Mouse (Mus musculus): ENCODE results near the gene Crtc2. TPM values are rescaled to one million over a fixed set of nuclear protein-coding genes. Genes with fewer than 3 reads are reported as not detected.
A peak's percentile ranks its signal among the peaks of the same experiment; 100 is the strongest.

Crtc2 gene
- total RNA-seq (2021), result 10 to 100 TPM; 26.4 to 31.2 TPM

- peak; percentile 97 for DNase-seq (ENCODE audit: extremely low spot score in 1 of 2, low spot score in 2 of 2)
- intact Hi-C loops (cut with DNase I), result no loop called here
Measured at GRCm38 (mm10) chr3:90253653-90254418, at the start of gene Crtc2. Gene Crtc2 (plus strand): TSS chr3:90254163.

- no peak for DNase-seq (ENCODE audit: extremely low spot score in 1 of 2, low spot score in 2 of 2)
- intact Hi-C loops (cut with DNase I), result no loop called here
Measured at GRCm38 (mm10) chr3:90204582-90204981, 49.4 kb upstream of the Crtc2 start.

GRCm38 (mm10) chr3:90208662-90209061 is 45.3 kb upstream of the Crtc2 start:
- DNase-seq (ENCODE audit: extremely low spot score in 1 of 2, low spot score in 2 of 2), result no peak
- intact Hi-C loops (cut with DNase I), result no loop called here

- DNase-seq (ENCODE audit: extremely low spot score in 1 of 2, low spot score in 2 of 2), result no peak
- intact Hi-C loops (cut with DNase I), result no loop called here
Measured at GRCm38 (mm10) chr3:90209908-90210566, 43.9 kb upstream of the Crtc2 start.

GRCm38 (mm10) chr3:90211475-90212398 is 42.2 kb upstream of the Crtc2 start:
- intact Hi-C loops (cut with DNase I), result no loop called here
- no peak for DNase-seq (ENCODE audit: extremely low spot score in 1 of 2, low spot score in 2 of 2)

- no peak for DNase-seq (ENCODE audit: extremely low spot score in 1 of 2, low spot score in 2 of 2)
- intact Hi-C loops (cut with DNase I), result no loop called here
Measured at GRCm38 (mm10) chr3:90212723-90213122, 41.2 kb upstream of the Crtc2 start.

GRCm38 (mm10) chr3:90213377-90213866 is 40.5 kb upstream of the Crtc2 start, which contains the start of the genes Rps27 and Rab13:
Gene Rps27 (minus strand): TSS chr3:90213651.
Gene Rab13 (plus strand): TSS chr3:90213695.
- intact Hi-C loops (cut with DNase I), result no loop called here
- peak; percentile 88 to 94 for DNase-seq (ENCODE audit: extremely low spot score in 1 of 2, low spot score in 2 of 2)

- peak in 1 of 2 experiments; percentile 30 for DNase-seq (ENCODE audit: extremely low spot score in 1 of 2, low spot score in 2 of 2)
Measured at GRCm38 (mm10) chr3:90213956-90214684, 39.8 kb upstream of the Crtc2 start.

GRCm38 (mm10) chr3:90215825-90216380 is 38.1 kb upstream of the Crtc2 start:
- intact Hi-C loops (cut with DNase I), result loop anchor here (5.0 kb wide), 1 partner anchor 156 kb away; no protein-coding TSS in a partner anchor
- no peak for DNase-seq (ENCODE audit: extremely low spot score in 1 of 2, low spot score in 2 of 2)

More at GRCm38 (mm10) chr3:90213956-90214684, 39.8 kb upstream of the Crtc2 start:
- intact Hi-C loops (cut with DNase I), result no loop called here

- DNase-seq (ENCODE audit: extremely low spot score in 1 of 2, low spot score in 2 of 2), result peak; percentile 33 to 43
- intact Hi-C loops (cut with DNase I), result no loop called here
Measured at GRCm38 (mm10) chr3:90220088-90220487, 33.9 kb upstream of the Crtc2 start.

GRCm38 (mm10) chr3:90220531-90220951 is 33.4 kb upstream of the Crtc2 start:
- intact Hi-C loops (cut with DNase I), result no loop called here
- peak in 1 of 2 experiments; percentile 89 for DNase-seq (ENCODE audit: extremely low spot score in 1 of 2, low spot score in 2 of 2)

GRCm38 (mm10) chr3:90221123-90221522 is 32.8 kb upstream of the Crtc2 start:
- intact Hi-C loops (cut with DNase I), result no loop called here
- no peak for DNase-seq (ENCODE audit: extremely low spot score in 1 of 2, low spot score in 2 of 2)

GRCm38 (mm10) chr3:90222455-90222854 is 31.5 kb upstream of the Crtc2 start:
- no peak for DNase-seq (ENCODE audit: extremely low spot score in 1 of 2, low spot score in 2 of 2)
- intact Hi-C loops (cut with DNase I), result no loop called here

- DNase-seq (ENCODE audit: extremely low spot score in 1 of 2, low spot score in 2 of 2), result no peak
- intact Hi-C loops (cut with DNase I), result no loop called here
Measured at GRCm38 (mm10) chr3:90222941-90223340, 31.0 kb upstream of the Crtc2 start.

GRCm38 (mm10) chr3:90224331-90224730 is 29.6 kb upstream of the Crtc2 start:
- DNase-seq (ENCODE audit: extremely low spot score in 1 of 2, low spot score in 2 of 2), result no peak
- intact Hi-C loops (cut with DNase I), result no loop called here

- intact Hi-C loops (cut with DNase I), result no loop called here
- DNase-seq (ENCODE audit: extremely low spot score in 1 of 2, low spot score in 2 of 2), result no peak
Measured at GRCm38 (mm10) chr3:90231075-90231474, 22.9 kb upstream of the Crtc2 start.

GRCm38 (mm10) chr3:90231507-90232333 is 22.2 kb upstream of the Crtc2 start, which contains the start of gene Jtb:
Gene Jtb (plus strand): TSS chr3:90231597.
- intact Hi-C loops (cut with DNase I), result no loop called here
- DNase-seq (ENCODE audit: extremely low spot score in 1 of 2, low spot score in 2 of 2), result peak; percentile 94

All from left cerebral cortex, postnatal 10 days (tissue).